Mouse (Mus musculus): ENCODE data around the gene Tbc1d20. TPM values are rescaled to one million over a fixed set of nuclear protein-coding genes. Genes with fewer than 3 reads are reported as not detected.

Gene Tbc1d20
- total RNA-seq, 2 experiments from 2014 or later: 23.3 to 28.9 TPM

DNA sequence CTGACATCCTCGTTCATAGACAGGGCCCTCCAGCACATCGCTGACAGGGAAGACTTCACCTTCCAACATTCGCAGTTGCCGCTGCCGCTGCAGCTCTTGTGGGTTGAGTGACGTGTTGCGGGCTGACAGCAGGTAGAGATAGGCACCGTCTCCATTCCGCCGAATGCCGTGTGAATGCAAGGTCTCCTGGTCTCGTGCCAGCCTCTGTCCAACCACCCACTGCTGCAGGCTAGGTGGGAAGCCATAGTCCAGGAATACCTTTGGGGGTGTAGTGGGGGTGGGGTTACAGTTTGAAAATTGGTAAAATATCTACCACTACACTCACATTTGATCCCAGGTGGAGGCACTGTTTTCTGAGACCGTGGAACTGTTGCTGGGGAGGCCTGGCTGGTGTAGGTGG lies 32.5 kb downstream of the Tbc1d20 start:
- no peak for ATAC-seq (ENCODE audit: poor library complexity, severe bottlenecking)

DNA sequence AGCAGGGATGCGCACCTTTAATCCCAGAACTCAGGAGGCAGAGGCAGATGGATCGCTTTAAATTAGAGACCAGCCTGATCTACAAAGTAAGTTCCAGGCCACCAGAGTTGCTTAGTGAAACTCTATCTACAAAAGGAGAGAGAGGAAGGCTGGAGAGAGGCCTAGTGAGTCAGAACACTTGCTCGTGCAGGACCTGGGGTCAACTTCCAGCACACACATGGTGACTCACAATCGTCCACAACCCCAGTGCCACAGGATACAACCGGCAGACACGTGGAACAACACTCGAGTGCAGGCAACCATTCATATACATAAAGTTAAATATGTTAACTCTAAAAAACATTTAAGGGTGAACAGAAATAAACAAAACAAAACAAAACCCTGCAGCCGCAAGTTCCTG lies 33.0 kb downstream of the Tbc1d20 start:
- no peak for ATAC-seq (ENCODE audit: poor library complexity, severe bottlenecking)

DNA sequence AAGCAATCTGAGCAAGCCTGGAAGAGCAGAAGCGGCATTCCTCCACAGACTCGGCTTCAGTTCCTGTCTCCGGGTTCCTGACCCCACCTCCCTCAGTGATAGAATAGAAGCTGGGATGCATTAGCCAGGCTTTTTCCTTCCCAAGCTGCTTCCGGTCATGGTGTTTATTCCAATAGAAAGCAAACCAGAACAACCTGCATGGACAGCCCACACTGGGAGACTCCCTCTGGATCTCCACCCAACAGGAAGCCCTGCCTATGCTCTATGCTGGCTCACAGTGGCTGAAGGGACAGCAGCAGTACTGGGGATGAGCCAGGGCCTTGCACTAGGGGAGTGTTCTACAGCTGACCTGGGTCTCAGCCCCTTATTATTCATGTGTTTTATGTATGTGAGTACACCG lies 34.4 kb downstream of the Tbc1d20 start:
- ATAC-seq (ENCODE audit: poor library complexity, severe bottlenecking): no peak

DNA sequence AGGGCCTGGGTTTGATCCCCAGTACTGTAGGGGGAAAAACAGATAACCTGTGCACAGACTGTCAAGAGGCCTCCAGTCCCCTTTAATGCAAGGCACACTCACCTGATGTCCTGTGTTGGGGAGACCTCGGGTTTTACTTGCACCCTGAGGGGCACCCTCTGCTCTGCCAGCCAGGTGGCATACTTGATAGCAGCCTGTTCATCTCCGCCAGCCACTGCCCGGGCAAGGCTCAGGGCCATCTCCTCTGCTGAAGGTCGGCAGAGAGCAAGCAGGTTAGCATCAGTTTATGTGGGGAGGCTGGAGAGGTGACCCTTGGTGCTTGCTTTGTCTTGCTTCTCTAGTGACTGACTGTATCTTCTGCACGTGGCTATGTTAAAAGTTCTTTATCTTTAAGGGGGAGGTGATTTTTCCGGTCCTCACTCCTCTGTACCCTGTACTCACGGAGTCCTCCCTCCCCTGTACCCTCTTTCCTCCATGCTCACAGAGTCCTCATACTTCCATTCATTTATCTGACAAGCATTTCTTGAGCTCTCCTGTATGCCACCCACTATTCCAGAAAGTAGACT lies 37.3 kb downstream of the Tbc1d20 start:
- ATAC-seq (ENCODE audit: poor library complexity, severe bottlenecking): no peak

DNA sequence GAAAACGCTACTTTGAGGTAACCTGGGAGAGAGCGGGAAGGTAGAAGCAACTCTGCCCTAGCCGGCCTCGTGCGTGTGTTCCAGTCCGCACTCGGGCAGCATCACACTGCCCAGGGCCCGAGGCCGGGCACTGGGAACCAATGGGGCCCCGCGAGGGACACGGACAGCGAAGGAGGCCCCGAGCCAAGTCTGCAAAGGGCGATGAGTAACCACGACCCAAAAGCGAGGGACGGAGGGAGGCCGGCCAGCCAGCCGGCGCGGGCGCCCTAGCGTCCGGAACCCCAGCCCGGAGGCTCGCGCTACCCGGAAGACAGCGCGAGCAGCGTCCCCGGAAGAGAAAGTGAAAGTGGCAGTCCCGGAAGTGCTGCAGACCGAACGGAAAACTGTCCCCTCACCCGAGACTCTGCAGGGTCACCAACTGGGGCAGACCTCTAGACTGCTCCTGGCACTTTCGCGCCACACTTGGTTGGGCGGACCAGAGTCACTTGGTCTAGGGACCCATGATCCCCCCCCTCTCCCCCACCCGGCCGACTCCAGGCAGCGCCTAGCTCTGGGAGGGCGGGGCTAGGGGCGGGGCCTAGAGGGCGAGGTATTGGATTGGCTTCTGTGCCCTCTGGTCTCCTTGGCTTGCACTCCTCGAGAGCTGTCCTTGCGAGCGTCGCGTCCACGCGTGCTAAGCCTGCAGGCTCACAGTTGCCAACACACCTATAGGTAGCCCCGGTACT lies 38.6 kb downstream of the Tbc1d20 start, which contains the start of gene Rbck1:
Rbck1 (minus strand) TSS at position 553 of the 725 bp plus-strand sequence.
- peak; percentile 88 for ATAC-seq (ENCODE audit: poor library complexity, severe bottlenecking)

DNA sequence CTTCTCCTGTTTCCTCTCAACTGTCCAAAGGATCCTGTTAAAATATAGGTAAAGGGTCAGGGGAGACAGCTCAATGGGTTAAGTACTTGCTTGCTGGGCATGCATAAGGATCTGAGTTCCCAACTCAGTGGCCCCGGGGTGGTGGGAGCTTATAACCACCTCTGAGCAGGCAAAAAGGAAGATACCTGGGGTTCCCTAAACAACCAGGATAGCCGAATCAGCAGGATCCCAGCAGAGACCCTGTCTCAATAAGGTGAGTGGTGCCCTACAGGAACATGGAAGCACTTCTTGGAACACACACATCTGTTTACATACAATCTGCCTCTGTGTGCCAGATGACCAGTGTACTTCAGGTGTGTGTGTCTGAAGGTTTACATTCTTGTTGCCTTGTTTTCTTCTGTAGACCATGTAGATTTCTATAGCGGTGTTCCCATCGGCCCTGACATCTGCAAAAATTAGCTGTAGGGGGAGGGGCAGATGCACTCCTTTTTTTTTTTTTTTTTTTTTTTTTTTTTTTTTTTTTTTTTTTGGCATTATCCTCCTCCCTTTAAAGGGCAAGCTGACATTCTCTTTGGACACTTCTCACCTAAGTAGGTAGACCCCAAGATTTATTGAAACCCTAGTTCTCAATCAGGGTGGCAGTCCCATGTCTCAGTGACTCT lies 39.8 kb downstream of the Tbc1d20 start:
- ATAC-seq (ENCODE audit: poor library complexity, severe bottlenecking): no peak

DNA sequence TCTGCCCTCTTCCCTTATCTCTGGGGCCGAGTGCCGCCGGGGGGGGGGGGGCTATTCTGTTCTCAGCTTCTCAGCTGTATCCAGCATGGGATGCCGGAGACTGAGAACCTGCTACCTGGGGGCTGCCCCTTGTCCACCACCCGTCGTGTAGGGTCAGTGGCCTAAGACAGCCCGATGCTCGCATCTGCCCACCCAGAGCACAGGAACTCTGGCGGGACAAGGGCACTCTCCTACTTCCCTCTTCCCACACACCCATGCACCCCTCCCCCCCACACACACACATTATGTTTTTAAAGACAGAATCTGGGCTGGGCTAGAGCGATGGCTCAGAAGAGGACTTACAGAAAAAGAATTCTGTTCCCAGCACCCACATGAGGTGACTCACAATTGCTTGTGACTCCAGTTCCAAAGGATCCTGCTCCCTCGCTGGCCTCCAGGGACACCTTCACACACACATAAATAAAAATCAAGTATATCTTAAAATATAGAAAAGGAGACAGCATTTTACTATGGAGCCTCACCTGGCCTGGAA lies 41.7 kb downstream of the Tbc1d20 start:
- no peak for ATAC-seq (ENCODE audit: poor library complexity, severe bottlenecking)

DNA sequence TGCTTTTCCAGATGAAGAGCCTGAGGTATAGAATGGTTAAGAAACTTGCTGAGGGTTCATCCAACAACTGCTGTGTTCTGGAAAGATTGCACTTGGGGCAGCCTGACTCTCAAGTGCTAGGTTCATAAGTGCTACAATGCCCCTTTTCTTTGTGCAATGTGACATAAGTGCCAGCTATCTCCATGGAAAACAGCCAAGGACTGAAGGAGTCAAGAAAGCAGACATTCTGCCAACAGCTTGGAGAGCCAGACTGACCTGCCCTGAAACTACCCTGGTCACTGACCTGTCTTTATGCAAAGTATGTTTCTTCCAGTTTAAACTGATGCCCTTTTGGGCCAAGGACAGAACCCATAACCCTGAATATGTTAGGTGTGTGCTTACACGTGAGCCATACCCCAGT lies 43.2 kb downstream of the Tbc1d20 start:
- no peak for ATAC-seq (ENCODE audit: poor library complexity, severe bottlenecking)

DNA sequence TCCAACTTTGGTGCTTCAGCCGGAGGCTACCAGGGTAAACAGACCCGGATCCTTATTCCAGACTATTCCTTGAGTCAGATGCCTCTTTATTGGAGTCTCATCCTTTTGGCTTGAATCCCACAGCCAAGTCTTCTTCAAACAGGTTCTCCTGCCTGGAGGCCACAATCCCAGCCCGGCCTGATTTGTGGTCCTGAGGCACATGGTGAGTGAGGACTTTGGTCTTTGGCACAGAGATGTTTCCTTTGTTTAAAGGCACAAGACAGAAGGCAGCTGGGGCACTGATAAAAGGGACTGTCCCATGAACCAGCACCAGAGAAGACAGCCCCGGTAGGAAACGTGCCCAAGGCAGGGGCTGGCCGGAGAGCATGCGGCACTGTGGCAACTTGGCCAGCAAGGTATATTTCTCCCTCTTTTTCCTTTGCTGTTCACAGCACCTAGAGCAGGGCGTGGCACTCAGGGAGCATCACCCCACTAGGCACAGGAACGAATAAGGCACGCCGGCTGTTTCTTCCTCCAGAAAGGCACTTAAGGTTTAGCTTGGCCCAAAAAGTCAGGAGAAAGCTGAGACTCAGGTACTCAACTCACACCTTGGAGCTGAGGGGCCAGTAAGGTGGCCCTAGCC lies 44.1 kb downstream of the Tbc1d20 start:
- ATAC-seq (ENCODE audit: poor library complexity, severe bottlenecking): no peak

DNA sequence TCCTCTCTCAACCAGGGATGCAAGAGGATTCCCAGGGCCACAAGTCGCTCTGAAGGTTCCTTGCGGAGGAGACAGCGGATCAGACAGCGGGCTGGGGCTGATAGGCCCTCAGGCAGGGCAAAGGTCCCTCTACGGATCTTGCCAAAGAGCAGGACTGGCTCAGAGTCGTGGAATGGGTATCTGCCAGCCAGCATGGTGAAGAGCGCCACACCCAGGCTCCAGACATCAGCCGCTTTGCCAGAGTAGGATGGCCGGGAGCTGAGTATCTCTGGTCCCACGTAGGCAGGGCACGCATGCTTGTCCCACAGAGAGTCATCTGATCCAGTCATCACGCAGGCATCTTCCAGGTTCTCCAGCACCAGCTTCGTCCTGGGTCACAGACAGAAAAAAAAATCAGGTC lies 44.7 kb downstream of the Tbc1d20 start:
- no peak for ATAC-seq (ENCODE audit: poor library complexity, severe bottlenecking)

DNA sequence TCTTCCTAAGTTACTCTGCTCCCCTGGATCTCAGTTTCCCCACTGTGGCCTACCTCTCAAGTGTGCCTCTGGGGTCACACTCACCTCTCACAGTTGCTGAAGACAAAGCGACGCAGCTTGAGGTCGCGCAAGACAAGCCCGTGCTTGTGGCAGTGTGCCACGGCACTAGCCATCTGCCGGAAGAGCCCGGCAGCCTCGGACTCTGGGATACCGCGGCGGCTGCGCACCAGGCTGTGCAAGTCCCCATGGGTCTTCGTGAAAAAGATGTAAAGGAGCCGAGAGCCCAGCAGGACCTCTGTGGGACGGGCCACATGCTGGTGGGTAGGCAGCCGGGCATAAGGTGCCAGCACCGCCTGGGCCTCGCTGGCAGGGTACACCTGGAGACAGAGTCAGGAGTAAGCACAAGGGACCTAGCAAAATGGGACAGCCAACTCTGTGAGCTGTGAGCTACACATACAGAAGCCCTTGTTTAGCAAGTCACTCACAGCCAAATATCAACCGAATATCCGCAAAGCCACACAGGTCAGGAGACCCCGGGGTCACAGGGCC lies 46.1 kb downstream of the Tbc1d20 start:
- ATAC-seq (ENCODE audit: poor library complexity, severe bottlenecking): no peak

DNA sequence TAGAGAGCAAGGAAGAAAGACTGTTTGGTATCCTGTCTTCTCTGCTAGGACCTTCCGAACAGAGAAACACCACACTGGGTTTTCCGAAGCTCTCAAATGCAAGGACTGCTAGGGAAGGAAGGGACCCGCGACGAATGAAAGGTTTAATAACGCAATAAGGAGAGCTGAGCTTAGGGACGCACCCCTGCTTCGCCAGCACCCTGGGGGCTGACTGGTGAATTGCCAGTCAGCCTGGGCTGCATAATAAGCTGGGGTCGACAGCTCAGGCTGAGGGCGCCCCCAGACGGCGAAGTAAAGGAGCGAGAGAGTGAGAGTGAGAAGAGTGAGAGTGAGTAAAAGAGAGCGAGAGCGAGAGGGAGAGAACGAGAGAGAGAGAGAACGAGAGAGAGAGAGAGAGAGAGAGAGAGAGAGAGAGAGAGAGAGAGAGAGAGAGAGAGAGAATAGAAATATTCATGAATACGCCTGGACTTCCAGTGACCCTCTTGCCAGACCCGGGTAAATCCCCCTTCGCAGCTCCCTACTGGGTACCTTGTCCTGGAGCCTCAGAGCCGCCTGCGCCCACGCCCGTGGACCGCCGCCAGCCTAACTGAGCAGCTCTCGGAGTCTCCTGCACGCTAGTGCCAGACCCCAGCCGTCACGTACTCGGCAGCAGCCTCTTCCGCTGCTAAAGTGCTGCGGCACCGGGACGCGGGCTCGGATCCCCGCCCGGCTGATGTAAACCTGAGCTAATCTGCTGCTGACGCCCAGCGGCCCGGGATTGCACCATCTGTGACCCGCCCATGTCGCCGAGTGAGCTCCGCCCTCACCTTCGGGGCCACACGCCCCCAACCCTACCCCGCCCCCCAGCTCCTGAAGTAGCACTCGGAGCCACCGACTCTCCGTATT lies 49.9 kb downstream of the Tbc1d20 start, which contains the start of gene Trib3:
Trib3 (minus strand) TSS at position 704 of the 885 bp plus-strand sequence.
- peak; percentile 87 for ATAC-seq (ENCODE audit: poor library complexity, severe bottlenecking)

DNA sequence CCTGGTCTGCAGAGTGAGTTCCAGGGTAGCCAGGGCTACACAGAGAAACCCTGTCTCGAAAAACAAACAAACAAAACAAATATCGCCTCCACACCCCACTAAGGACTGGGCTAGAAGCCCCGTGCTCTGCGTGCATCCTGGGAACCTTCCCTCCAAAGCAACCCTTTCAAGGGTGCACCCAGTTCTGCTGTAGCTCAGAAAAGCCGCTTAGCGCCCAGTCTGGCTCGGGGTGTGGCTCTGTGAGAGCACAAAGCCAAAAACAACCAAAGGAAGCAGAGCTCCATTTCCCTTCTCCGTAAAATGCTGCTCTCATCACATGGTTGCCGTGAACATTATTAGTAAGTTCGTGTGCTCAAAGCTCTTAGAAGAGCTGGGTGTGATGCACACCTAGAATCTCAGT lies 50.7 kb downstream of the Tbc1d20 start:
- ATAC-seq (ENCODE audit: poor library complexity, severe bottlenecking): 0 out of 2 replicates have a peak, but pooled peaks have one; percentile 5

DNA sequence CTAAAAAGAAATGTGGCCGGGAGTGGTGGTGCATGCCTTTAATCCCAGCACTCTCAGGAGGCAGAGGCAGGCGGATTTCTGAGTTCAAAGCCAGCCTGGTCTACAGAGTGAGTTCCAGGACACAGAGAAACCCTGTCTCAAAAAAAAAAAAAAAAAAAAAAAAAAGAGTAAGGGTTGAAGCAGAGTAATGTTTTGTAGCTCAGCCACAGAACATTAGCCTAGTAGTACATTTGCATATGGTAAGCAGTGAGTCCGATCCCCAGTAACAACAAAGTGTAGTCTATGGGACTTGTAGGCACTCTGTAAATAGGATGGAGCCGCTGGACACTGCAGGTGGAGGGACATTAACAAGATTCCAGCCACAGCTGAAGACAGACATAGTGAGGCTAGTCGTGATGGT lies 51.3 kb downstream of the Tbc1d20 start:
- no peak for ATAC-seq (ENCODE audit: poor library complexity, severe bottlenecking)

DNA sequence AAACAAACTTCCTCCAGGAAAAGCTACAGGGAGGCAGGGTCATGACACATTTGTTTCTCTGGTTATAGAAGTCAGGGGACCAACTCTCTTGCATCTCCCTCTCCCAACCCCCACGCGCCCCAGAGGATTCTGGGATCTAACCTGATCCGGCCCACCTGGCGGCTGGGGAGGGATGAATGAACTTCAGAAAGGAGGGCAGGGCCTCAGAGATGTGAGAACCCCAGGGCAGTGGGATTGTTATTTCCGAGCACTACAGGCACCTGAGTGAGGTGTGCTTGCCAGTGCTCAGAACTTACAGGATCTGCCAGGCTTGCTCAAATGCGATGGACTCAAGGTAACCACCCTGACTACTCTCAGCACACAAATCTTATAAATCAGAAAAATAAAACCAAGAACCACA lies 51.8 kb downstream of the Tbc1d20 start:
- ATAC-seq (ENCODE audit: poor library complexity, severe bottlenecking): no peak

DNA sequence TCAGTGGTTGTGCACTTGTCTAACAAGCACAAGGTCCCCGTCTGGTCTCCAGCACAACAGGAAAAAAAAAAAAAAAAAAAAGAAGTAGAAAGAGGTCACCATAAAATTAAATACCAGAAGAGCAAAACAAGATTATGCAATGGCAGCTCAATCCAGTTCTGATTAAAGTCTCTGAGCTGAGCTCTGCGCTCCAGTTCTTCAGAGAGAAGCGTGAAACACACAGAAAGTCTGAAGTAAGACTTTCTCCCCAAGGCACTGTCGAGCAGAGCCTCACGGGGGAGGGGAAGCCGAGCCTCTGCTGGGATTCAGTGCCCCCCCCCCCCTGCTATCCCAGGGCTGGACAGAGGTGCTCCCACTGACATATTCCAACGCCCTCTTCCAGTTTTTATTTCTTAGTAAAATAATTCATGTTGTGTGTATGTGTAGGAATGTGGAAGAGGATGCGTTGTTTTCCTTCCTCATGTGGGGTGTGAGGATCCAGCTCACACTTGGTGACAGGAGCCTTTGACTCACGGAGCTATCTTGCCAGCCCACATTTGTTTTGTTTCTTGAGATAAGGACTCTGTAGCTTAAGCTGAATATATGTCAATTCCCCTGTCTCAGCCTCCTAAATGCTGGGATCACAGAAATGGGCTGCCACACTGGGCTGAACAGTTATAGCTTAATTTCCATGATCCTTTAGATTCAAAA lies 53.3 kb downstream of the Tbc1d20 start:
- no peak for ATAC-seq (ENCODE audit: poor library complexity, severe bottlenecking)

DNA sequence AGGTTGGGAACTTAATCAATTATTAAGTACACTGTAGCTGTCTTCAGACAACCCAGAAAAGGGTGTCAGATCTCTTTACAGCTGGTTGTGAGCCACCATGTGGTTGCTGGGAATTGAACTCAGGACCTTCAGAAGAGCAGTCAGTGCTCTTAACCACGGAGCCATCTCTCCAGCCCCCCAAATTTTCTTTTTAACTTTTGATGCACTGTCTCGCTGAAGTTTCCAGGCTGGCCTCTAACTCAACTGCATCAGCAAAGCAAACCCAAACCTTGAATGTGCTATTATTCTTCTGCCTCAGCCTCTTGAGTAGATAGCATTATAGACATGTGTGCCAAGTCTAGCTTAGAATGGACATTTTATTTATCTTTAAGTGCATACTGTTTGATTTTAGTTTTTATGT lies 54.1 kb downstream of the Tbc1d20 start:
- no peak for ATAC-seq (ENCODE audit: poor library complexity, severe bottlenecking)

DNA sequence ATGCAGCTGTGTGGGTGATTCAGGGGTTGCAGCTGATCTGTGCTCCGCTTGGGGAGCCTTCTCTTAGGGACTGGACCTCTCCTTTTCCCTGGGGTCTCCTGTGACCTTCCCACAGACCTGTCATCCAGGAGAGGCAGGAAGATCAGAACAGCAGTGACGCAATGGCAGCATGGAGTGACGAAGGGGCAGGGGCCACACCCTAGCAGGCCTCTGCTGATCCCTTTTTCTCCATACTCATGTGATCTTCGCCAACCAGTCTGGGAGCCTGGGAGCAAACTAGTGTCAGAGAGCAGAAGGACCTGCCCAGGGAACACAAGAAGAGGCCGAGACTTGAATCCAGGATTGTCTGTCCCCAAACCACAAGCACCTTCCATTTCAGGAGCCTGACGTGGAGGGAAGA lies 55.6 kb downstream of the Tbc1d20 start:
- ATAC-seq (ENCODE audit: poor library complexity, severe bottlenecking): no peak

DNA sequence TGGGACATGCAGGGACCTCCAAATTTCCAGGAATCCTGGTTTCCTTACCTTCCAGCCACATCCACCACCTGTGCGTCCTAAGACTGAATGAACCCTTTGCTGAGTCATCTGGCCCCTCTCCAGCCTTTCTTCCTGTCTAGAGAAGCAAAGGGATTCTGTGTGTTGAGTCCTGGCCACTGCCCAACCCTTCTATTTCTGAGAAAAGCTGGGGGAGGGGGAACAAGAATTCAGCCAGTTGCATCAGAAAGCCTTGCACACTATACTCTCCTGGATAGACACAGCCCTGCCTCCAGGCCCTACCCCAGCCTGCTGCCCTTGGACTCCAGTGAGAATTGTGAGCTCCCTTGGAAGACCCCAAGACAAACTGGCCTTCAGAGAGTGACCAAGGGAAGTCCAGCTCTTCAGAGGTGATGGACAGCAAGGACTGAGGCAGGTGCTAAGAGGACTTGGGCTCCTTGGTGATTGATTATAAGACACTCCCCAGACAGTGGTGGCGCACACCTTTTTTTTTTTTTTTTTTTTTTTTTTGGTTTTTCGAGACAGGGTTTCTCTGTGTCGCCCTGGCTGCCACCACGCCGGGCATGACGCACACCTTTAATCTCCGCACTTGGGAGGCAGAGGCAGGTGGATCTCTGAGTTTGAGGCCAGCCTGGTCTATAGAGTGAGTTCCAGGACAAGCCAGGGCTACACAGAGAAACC lies 56.4 kb downstream of the Tbc1d20 start:
- ATAC-seq (ENCODE audit: poor library complexity, severe bottlenecking): no peak
